Mouse (Mus musculus): ENCODE measurements around the gene Fam71f2.

Gene Fam71f2

GRCm38 (mm10) chr6:29279293-29279692 lies at the start of gene Fam71f2:
Gene Fam71f2 (plus strand): TSS chr6:29279593.
- DNase-seq = no peak

DNA sequence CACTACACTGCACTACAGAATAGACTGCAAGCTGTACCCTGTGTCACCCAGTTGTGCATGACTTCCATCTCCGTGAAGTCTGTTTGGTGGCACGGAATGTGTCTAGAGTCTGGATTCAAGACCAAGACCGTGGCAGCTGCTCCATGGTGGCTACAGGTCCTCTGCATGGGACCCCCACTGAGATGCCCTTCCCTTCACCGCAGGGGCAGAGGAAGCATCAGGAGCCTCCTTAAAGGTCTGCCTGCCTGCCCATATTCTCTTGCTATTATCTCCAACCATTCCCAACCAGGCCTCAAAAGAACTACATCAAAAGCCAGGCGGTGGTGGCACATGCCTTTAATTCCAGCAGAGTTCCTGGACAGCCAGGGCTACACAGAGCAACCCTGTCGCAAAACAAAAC lies 49.0 kb upstream of the Fam71f2 start:
- no peak for DNase-seq

GRCm38 (mm10) chr6:29231799-29232198 lies 47.6 kb upstream of the Fam71f2 start:
- DNase-seq = no peak

DNA sequence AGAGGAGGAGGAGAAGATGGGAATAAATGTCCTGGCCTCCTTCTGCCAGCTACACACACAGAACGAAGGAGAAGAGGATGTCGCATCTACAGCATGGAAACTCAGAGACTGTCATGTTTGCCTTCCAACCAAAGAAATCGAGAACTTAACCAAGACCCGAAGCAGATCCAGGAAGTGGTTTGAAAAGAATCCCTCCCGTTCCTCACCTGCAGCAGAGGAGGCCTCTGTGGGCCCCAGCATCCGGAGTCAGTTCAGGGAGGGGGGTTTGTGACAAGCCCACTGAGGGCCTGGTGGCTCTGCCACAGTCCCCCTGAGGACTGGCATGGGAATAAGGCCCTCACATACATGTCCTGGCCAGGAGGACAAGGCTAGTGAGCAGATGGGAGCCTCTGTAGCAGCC lies 47.1 kb upstream of the Fam71f2 start:
- no peak for DNase-seq

GRCm38 (mm10) chr6:29233710-29234109 lies 45.7 kb upstream of the Fam71f2 start:
- no peak for DNase-seq

DNA sequence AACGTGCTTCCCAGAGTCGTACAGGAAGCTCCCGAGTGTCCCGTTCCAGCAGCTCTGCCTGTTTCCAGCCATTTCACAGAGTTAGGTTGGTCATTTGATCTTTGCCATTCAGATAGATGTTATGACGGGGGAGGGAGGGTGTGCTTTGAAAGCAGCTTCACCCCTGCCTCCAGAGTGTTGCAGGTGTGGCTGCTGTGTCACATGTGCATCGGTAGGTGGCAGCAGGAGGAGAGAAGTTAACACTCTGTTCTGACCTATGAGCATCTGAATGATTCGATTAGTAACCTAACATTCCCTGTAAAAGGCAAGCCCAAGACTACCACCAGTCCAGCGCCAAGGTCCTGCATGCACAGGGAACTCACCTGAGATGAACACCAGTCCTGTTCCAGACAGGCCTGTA lies 45.1 kb upstream of the Fam71f2 start:
- DNase-seq = no peak

GRCm38 (mm10) chr6:29240806-29241205 lies 38.6 kb upstream of the Fam71f2 start:
- DNase-seq = peak; percentile 35

DNA sequence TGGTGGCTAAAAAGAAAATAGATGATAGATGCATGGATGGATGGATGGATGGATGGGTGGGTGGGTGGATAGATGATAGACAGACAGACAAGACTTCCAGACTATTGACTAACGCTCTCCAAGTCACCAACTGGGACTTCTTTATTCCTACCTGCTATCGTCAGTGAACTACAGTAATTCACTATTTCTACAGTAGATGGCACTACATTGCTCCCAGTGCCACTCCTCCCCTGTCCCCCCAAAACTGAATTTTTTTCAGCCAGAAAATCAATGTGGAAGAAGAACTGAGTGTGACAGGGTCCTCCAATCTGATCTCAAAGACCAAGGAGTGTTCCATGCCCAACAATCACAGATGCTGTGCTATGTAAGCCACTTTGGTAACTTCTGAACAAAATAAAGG lies 37.7 kb upstream of the Fam71f2 start:
- DNase-seq = no peak

- no peak for DNase-seq
Observed at GRCm38 (mm10) chr6:29242265-29242664, 37.1 kb upstream of the Fam71f2 start.

DNA sequence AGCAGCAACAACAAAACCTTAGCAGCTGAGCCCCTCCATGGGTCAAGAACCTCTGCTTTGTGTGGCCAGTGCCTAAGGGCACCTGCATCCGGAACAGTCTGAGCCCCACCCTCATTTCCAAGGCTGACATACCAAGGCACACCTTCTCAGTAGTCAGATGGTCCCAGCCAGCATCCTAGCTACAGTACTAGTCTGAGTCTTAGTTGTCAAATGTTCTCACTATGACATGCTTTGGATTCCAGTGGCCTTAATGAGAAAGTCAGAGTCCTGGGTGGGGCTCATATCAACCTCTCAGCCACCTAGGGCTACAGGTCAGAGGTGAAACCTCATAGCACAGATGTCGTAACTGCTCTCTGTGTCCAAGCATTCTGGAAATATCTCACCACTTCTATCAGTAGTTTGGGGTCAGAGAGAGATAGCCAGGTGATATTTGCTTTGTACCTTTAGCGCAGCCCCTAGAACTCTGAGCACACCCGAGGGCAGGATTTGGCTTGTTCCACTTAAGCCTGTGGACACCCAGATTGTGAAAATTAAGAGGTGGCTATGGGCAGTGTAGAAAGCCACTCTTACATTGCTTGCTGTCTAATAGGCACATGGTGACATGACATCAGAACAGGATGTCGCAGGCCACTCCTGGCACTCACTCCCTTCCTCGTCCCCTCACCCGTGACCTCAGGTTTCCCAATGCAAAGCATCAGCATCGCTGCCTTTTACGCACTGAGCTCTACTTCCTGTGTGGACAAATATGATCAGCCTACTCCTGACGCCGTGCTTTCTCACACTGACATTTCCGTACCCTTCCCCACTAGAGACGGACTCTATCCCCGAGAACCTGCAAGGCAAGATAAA lies 33.9 kb upstream of the Fam71f2 start:
- DNase-seq = no peak

- DNase-seq = no peak
Observed at GRCm38 (mm10) chr6:29246183-29246582, 33.2 kb upstream of the Fam71f2 start.

DNA sequence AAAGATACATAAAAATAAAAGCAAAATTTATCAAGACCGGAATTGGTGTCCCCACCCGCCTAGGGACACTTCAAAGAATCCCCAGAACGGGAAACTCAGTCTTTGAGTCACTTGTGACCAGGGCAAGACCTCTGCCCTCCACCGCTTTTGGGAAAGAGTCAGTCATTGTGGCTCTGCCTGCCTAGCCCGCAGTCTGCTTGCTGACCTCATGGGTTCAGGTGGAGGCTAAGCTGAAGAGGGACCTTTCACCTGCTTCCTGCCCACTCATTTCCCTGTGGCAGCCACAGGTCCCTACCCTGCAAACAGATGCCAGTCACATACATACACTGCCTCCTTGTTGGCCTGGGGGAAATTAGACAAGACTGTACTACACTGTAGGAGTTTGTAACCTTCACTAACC lies 32.8 kb upstream of the Fam71f2 start:
- no peak for DNase-seq

- DNase-seq = no peak
Observed at GRCm38 (mm10) chr6:29247072-29247471, 32.3 kb upstream of the Fam71f2 start.

DNA sequence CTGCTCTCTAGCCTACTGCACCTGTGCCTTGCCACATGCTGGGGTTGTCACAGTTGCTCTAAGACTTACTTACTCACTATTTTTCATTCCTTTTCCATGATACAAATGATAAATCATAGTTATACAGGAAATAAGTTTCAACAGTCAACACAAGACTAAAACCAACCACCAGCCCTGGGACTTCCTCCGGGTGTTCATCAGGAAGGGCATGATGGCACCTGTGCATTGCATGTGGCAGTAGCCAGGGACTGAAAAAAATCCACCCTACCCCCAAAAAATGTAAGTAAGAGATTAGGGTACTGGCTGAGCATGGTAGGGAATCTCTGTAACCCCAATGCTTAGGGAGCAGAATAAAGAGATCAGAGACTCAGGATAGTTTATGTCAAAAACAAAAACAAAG lies 20.0 kb upstream of the Fam71f2 start:
- no peak for DNase-seq

- no peak for DNase-seq
Observed at GRCm38 (mm10) chr6:29261831-29262230, 17.6 kb upstream of the Fam71f2 start.

DNA sequence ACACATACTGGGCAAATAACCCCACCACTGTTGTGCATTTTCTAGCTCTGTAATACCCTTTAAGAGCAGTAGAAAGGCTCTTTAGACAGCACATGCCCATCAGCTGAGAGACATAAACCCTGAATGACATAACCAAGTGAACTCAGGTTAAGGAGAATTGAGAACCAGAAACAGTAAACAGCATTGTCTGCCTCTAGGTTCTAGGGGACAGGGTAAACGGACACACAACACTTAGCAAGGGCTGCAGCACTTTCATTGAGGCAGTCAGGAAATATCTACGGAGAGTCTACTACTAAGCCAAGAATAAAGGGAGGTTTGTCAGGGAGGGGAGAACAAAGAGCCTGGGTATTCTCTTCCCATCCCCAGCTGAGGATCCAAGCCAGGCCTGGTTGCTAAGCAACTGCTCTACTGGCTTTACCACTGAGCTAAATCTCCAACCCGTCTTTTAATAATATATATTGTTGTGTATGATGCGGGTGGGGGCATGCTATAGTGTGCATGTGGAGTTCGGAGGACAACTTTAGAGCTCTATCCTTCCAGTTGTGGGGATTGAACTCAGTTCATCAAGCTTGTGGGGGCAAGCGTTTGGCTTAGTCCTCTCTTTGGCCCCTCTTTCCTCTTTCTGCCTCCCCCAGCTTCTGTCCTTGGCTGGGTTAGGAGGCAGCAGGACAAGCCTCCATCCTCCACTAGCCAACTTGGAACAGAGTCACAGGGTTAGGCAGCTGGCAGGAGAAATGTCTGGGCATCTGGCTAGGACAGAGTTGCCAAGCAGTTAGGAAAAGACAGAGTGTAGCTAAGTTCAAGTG lies 15.5 kb upstream of the Fam71f2 start:
- no peak for DNase-seq

DNA sequence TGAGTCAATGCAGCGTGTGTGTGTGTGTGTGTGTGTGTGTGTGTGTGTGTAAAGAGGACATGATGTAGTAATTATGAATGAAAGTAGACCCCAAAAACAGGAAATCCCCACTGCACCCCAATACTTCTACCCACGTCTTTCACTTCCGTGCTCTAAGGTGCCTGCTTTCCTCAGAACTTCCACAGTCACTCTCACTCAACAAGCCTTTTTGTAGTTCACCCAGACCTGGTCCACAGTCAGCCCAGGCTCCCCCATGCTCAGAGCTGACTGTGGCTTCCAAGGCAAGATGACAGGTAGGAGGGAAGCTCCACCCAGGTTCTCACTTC lies 15.0 kb upstream of the Fam71f2 start:
- no peak for DNase-seq

- no peak for DNase-seq
Observed at GRCm38 (mm10) chr6:29266936-29267335, 12.5 kb upstream of the Fam71f2 start.

- no peak for DNase-seq
Observed at GRCm38 (mm10) chr6:29269006-29269668, 10.3 kb upstream of the Fam71f2 start.

GRCm38 (mm10) chr6:29270961-29271360 lies 8.4 kb upstream of the Fam71f2 start:
- no peak for DNase-seq

DNA sequence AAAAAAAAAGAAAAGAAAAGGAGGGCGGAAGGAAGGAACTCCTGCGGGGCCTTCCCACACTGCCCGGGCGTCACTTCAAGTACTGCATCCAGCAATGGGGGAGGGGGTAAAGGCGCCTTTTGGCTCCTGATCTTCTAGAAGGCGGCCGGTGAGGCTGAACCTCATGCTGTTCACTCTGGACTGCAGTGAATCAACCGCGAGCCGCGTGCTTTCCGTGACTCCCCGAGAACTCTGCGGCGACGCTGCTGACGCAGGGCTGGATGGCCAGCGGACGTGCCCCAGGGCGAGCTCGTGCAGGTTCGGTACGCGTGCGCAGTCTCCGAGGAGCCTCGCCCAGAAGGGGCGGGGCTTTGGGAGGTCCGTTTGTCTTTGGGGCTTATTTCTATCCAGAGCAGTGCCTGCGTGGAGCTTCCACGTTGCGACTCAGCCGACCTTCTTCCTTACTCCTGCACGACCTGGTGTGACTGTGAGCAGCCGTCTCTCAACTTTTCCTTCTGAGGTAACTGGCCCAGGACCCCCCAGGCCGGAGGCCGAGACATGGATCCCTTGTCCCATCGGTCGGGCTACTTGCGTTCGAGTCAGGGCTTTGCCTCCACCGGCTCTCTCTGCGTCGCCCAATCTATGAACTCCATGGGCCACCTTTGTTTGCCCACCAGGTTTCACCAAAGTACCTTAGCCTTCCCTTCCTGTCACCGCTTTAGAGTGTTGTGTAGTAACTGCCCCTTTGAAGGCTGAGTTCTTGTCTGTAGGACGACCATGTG lies 6.9 kb upstream of the Fam71f2 start, which contains the start of gene Hilpda:
Gene Hilpda (plus strand): TSS at position 177 of the 761 bp plus-strand sequence.
- DNase-seq = peak; percentile 88

DNA sequence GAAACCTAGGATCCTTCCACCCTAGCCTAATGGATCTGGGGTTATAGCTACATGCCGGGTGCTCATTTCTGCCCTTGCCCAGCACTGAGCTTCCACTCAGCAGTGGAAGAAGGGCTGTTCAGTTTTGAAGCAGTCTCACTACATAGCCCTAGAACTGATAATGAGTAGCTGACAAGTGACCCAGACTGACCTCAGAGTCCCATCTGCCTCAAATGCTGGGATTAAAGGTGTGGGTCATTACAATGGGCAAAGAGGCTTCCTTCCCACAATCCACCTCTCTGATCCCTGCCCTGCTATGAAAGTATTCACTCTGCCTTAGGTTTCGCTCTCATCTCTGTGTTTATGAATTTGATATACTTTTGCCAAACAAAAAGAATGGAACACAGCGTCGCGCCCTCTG lies 2.6 kb upstream of the Fam71f2 start:
- DNase-seq = no peak
